Mouse (Mus musculus): Measurements from ENCODE around the gene 2900026A02Rik. TPM values are rescaled to one million over a fixed set of nuclear protein-coding genes. Genes with fewer than 3 reads are reported as not detected.

2900026A02Rik gene
- polyA plus RNA-seq, 1 experiment: 16.6 TPM

DNA sequence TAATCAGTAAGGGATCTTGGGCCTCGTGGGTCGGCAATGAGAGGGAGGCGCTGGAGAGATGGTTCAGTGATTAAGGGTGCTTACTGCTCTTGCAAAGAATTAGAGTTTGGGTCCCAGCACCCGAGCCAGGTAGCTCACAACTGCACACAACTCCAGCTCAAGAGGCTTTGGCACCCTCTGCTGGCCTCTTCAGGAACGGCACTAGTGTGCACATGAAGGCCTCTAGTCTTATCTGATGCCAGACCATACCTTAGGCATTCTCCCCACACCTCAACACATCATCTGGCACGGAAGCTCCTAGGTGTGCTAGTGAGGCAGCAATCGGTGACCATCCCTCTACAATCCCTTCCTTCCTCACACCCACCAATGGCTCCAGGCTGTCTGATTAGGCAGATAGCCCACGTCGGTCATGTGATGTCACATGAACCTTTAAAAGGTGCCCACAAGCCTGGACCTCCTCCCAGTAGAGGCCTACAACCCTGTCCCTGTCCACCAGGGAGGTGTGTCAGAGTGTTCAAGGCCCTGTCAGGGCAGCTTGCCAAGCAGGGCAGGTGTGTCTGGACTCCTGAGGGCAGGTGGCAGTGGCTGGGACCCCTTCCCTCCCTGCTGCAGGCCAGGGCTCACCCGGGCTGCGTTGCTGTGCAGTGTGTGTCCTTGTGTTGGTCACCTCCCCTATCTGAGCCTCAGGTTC lies 50.8 kb downstream of the 2900026A02Rik start:
- no peaks in the 10 kb centered on the region for H3K79me2 ChIP-seq (ENCODE audit: control insufficient read depth, insufficient read depth)
- no peak for TF ChIP-seq POLR2AphosphoS2 (IDR thresholded peaks at IDR 0.05; ENCODE audit: insufficient read length, low read depth)
- no peak for TF ChIP-seq E2F4 (IDR thresholded peaks at IDR 0.05; ENCODE audit: insufficient read depth)
- TF ChIP-seq MYOD1 (IDR thresholded peaks at IDR 0.05; ENCODE audit: control insufficient read depth in 1 of 3, insufficient read length in 2 of 3, low read depth in 2 of 3): no peak
- TF ChIP-seq CEBPB (IDR thresholded peaks at IDR 0.05; ENCODE audit: insufficient read depth, poor library complexity, severe bottlenecking): no peak
- H3K4me3 ChIP-seq: no peak overlapping the region
- H3ac ChIP-seq (ENCODE audit: control insufficient read depth, insufficient read length): no peak overlapping the region
- H3K36me3 ChIP-seq (ENCODE audit: control insufficient read depth, insufficient read depth): no peaks in the 10 kb centered on the region
- H3K27me3 ChIP-seq (ENCODE audit: control insufficient read depth, insufficient read depth, insufficient read length): no peaks in the 10 kb centered on the region
- H3K4me2 ChIP-seq (ENCODE audit: low read depth): no peak overlapping the region

GRCm38 (mm10) chr5:113167733-113168132 lies 53.3 kb downstream of the 2900026A02Rik start:
- Histone ChIP-seq H3K27me3 (ENCODE audit: control insufficient read depth, insufficient read depth, insufficient read length) (no peaks in the 10 kb centered on the region), H3K79me2 (ENCODE audit: control insufficient read depth, insufficient read depth) (no peaks in the 10 kb centered on the region), H3K36me3 (ENCODE audit: control insufficient read depth, insufficient read depth) (no peaks in the 10 kb centered on the region), H3K4me2 (ENCODE audit: low read depth) (no peak overlapping the region), H3ac (ENCODE audit: control insufficient read depth, insufficient read length) (no peak overlapping the region), H3K4me3 (no peak overlapping the region)
- TF ChIP-seq TCF12 (IDR thresholded peaks at IDR 0.05; ENCODE audit: insufficient read depth, poor library complexity, severe bottlenecking): no peak
- no peak for TF ChIP-seq MAX (IDR thresholded peaks at IDR 0.05; ENCODE audit: low read depth)
- no peak for TF ChIP-seq USF1 (IDR thresholded peaks at IDR 0.05; ENCODE audit: low read depth)
- no peak for TF ChIP-seq E2F4 (IDR thresholded peaks at IDR 0.05; ENCODE audit: insufficient read depth)

GRCm38 (mm10) chr5:113165481-113165880 lies 55.6 kb downstream of the 2900026A02Rik start:
- peak overlapping the region; percentile 85 for H3K4me2 ChIP-seq (ENCODE audit: low read depth)
- no peaks in the 10 kb centered on the region for H3K79me2 ChIP-seq (ENCODE audit: control insufficient read depth, insufficient read depth)
- TF ChIP-seq MYOG (IDR thresholded peaks at IDR 0.05; ENCODE audit: control insufficient read depth in 1 of 3, insufficient read depth in 1 of 3, insufficient read length in 2 of 3, low read depth in 2 of 3): peak in 1 of 3 experiments; percentile 4
- TF ChIP-seq USF1 (IDR thresholded peaks at IDR 0.05; ENCODE audit: low read depth): no peak
- peak in 1 of 3 experiments; percentile 43 for TF ChIP-seq MYOD1 (IDR thresholded peaks at IDR 0.05; ENCODE audit: control insufficient read depth in 1 of 3, insufficient read length in 2 of 3, low read depth in 2 of 3)
- no peak for TF ChIP-seq TCF12 (IDR thresholded peaks at IDR 0.05; ENCODE audit: insufficient read depth, poor library complexity, severe bottlenecking)
- H3ac ChIP-seq (ENCODE audit: control insufficient read depth, insufficient read length): no peak overlapping the region
- H3K27me3 ChIP-seq (ENCODE audit: control insufficient read depth, insufficient read depth, insufficient read length): no peaks in the 10 kb centered on the region
- no peak overlapping the region for H3K4me3 ChIP-seq
- no peaks in the 10 kb centered on the region for H3K36me3 ChIP-seq (ENCODE audit: control insufficient read depth, insufficient read depth)

- TF ChIP-seq MYOG (IDR thresholded peaks at IDR 0.05; ENCODE audit: control insufficient read depth in 1 of 3, insufficient read depth in 1 of 3, insufficient read length in 2 of 3, low read depth in 2 of 3): peak; percentile 17 to 85 (median 81)
- TF ChIP-seq POLR2AphosphoS2 (IDR thresholded peaks at IDR 0.05; ENCODE audit: insufficient read length, low read depth): peak; percentile 67
- no peak for TF ChIP-seq TCF12 (IDR thresholded peaks at IDR 0.05; ENCODE audit: insufficient read depth, poor library complexity, severe bottlenecking)
- no peak for TF ChIP-seq CEBPB (IDR thresholded peaks at IDR 0.05; ENCODE audit: insufficient read depth, poor library complexity, severe bottlenecking)
- TF ChIP-seq E2F4 (IDR thresholded peaks at IDR 0.05; ENCODE audit: insufficient read depth): no peak
- TF ChIP-seq MYOD1 (IDR thresholded peaks at IDR 0.05; ENCODE audit: control insufficient read depth in 1 of 3, insufficient read length in 2 of 3, low read depth in 2 of 3): peak; percentile 94 to 99 (median 96)
- TF ChIP-seq MAX (IDR thresholded peaks at IDR 0.05; ENCODE audit: low read depth): no peak
- peak; percentile 55 for TF ChIP-seq SRF (IDR thresholded peaks at IDR 0.05; ENCODE audit: control insufficient read depth, insufficient read length, low read depth)
- TF ChIP-seq USF1 (IDR thresholded peaks at IDR 0.05; ENCODE audit: low read depth): no peak
- TF ChIP-seq REST (IDR thresholded peaks at IDR 0.05; ENCODE audit: insufficient read depth, insufficient read length): no peak
- TF ChIP-seq TCF3 (IDR thresholded peaks at IDR 0.05; ENCODE audit: insufficient read length, low read depth): peak; percentile 51
- TF ChIP-seq POLR2A (IDR thresholded peaks at IDR 0.05; ENCODE audit: insufficient read length, low read depth): peak; percentile 46
- no peaks in the 10 kb centered on the region for H3K79me2 ChIP-seq (ENCODE audit: control insufficient read depth, insufficient read depth)
- no peak overlapping the region for H3K4me3 ChIP-seq
- H3K4me2 ChIP-seq (ENCODE audit: low read depth): peak overlapping the region; percentile 85
- no peak overlapping the region for H3ac ChIP-seq (ENCODE audit: control insufficient read depth, insufficient read length)
- no peaks in the 10 kb centered on the region for H3K36me3 ChIP-seq (ENCODE audit: control insufficient read depth, insufficient read depth)
- no peaks in the 10 kb centered on the region for H3K27me3 ChIP-seq (ENCODE audit: control insufficient read depth, insufficient read depth, insufficient read length)
Observed at GRCm38 (mm10) chr5:113164873-113165441, 56.1 kb downstream of the 2900026A02Rik start.

- Histone ChIP-seq H3K27me3 (ENCODE audit: control insufficient read depth, insufficient read depth, insufficient read length) (no peaks in the 10 kb centered on the region), H3ac (ENCODE audit: control insufficient read depth, insufficient read length) (no peak overlapping the region), H3K79me2 (ENCODE audit: control insufficient read depth, insufficient read depth) (no peaks in the 10 kb centered on the region), H3K4me2 (ENCODE audit: low read depth) (peak overlapping the region; percentile 30), H3K4me3 (no peak overlapping the region), H3K36me3 (ENCODE audit: control insufficient read depth, insufficient read depth) (no peaks in the 10 kb centered on the region)
- TF ChIP-seq TCF3 (IDR thresholded peaks at IDR 0.05; ENCODE audit: insufficient read length, low read depth): no peak
- TF ChIP-seq POLR2A (IDR thresholded peaks at IDR 0.05; ENCODE audit: insufficient read length, low read depth): no peak
- no peak for TF ChIP-seq TCF12 (IDR thresholded peaks at IDR 0.05; ENCODE audit: insufficient read depth, poor library complexity, severe bottlenecking)
- no peak for TF ChIP-seq CEBPB (IDR thresholded peaks at IDR 0.05; ENCODE audit: insufficient read depth, poor library complexity, severe bottlenecking)
- TF ChIP-seq MYOD1 (IDR thresholded peaks at IDR 0.05; ENCODE audit: control insufficient read depth in 1 of 3, insufficient read length in 2 of 3, low read depth in 2 of 3): no peak
- no peak for TF ChIP-seq REST (IDR thresholded peaks at IDR 0.05; ENCODE audit: insufficient read depth, insufficient read length)
Observed at GRCm38 (mm10) chr5:113164448-113164847, 56.6 kb downstream of the 2900026A02Rik start.

All from myocyte (in vitro differentiated cells).